21 mouse cellular contexts compared by ENCODE assay signal in genomic region chr13:49042371-49042770, GRCm38 (mm10).
DNase-seq lines count a peak whose midpoint lies in the region; ATAC-seq and TF ChIP-seq lines count a peak whose summit lies in the region.
"Had no signal": no experiment of that assay in that cellular context is flagged by ENCODE, and none has a peak within 500 bp of the region (broad histone marks: within the 10 kb centered on the region; RNA-seq: fewer than 3 reads in every experiment).

No protein-coding gene starts in this region.

- no peaks in the 10 kb centered on the region for H3K27me3 ChIP-seq in cerebellum, adult 2 months (ENCODE audit: control insufficient read depth, insufficient read depth, low read length)
- H3K27me3 ChIP-seq in kidney, adult 2 months (replicated peaks; ENCODE audit: control insufficient read depth, insufficient read depth, low read length), result no peaks in the 10 kb centered on the region
- no peaks in the 10 kb centered on the region for H3K27me3 ChIP-seq in kidney, embryonic 16.5 days (ENCODE audit: insufficient read depth, low read length)
- H3K27me3 ChIP-seq: CH12.LX had no signal

- 81% methylated on average over 15 of the region's 15 CpGs for WGBS in cerebellum, adult 2 months
- 93% methylated on average over 15 of the region's 15 CpGs for WGBS in kidney, adult 2 months
- 91% methylated on average over 15 of the region's 15 CpGs for WGBS in kidney, embryonic 16.5 days

- H3K27ac ChIP-seq in cerebellum, adult 2 months (ENCODE audit: insufficient read depth, low read length), result no peak overlapping the region
- no peak overlapping the region for H3K27ac ChIP-seq in kidney, adult 2 months (ENCODE audit: insufficient read depth, low read depth, low read length)
- H3K27ac ChIP-seq in kidney, embryonic 16.5 days (ENCODE audit: low read length), result no peak overlapping the region

- H3K9me3 ChIP-seq in kidney, embryonic 16.5 days (ENCODE audit: low read length), result no peaks in the 10 kb centered on the region
- H3K9me3 ChIP-seq: G1E had no signal

- H3K9ac ChIP-seq in kidney, embryonic 16.5 days (replicated peaks; ENCODE audit: low read length), result no peak overlapping the region

- no peaks in the 10 kb centered on the region for H3K36me3 ChIP-seq in kidney, adult 2 months (ENCODE audit: control insufficient read depth, insufficient read depth, low read length)
- no peaks in the 10 kb centered on the region for H3K36me3 ChIP-seq in kidney, embryonic 16.5 days (ENCODE audit: insufficient read depth, low read length)
- H3K36me3 ChIP-seq: G1E had no signal

- TF ChIP-seq POLR2A in cerebellum, adult 2 months (IDR thresholded peaks at IDR 0.05; ENCODE audit: borderline replicate concordance, insufficient read depth, low read length), result no peak
- no peak for TF ChIP-seq POLR2A in kidney, adult 2 months (IDR thresholded peaks at IDR 0.05; ENCODE audit: low read depth, low read length)

- TF ChIP-seq CTCF in cerebellum, adult 2 months (IDR thresholded peaks at IDR 0.05; ENCODE audit: borderline replicate concordance, insufficient read depth, low read depth, low read length), result no peak
- no peak for TF ChIP-seq CTCF in kidney, adult 2 months (conservative IDR thresholded peaks at IDR 0.05; ENCODE audit: insufficient read depth, insufficient read length, low read depth, low read length)

- ATAC-seq in kidney, embryonic 16.5 days (ENCODE audit: low FRiP score, low TSS enrichment), result no peak
- ATAC-seq: activated CD4-positive, CD25-positive, alpha-beta regulatory T cell, adult 4 months; CD4-positive, CD25-positive, alpha-beta regulatory T cell, adult 4 months; Patski had no signal

- no peak overlapping the region for H3K4me3 ChIP-seq in cerebellum, adult 2 months (replicated peaks; ENCODE audit: insufficient read depth, low read depth, low read length)
- H3K4me3 ChIP-seq in kidney, adult 2 months (ENCODE audit: insufficient read depth, low read depth, low read length), result no peak overlapping the region
- no peak overlapping the region for H3K4me3 ChIP-seq in kidney, embryonic 16.5 days (ENCODE audit: low read length)

- peak; percentile 41 to 52 for DNase-seq in cerebellum, adult 2 months
- no peak for DNase-seq in cerebellum, adult 9-10 months
- DNase-seq in cerebellum, postnatal 25 days, result peak; percentile 50 to 54
- DNase-seq in cerebellum, postnatal 4 days (ENCODE audit: low spot score in 2 of 2), result no peak
- peak; percentile 29 to 34 for DNase-seq in cerebellum, postnatal 36 days
- no peak for DNase-seq in cerebellum, adult 11-12 months
- DNase-seq in kidney, adult 2 months, result peak; percentile 15
- DNase-seq: adrenal gland, adult 2 months; adrenal gland, adult 8-10 months; adrenal gland, postnatal 10 days; adrenal gland, postnatal 14 days; adrenal gland, postnatal 25 days; adrenal gland, postnatal 36 days; B cell, adult 2 months; cerebellum, adult 11 months had no signal

- no peaks in the 10 kb centered on the region for H3K4me1 ChIP-seq in cerebellum, adult 2 months (ENCODE audit: control insufficient read depth, insufficient read depth, low read length)
- H3K4me1 ChIP-seq in kidney, adult 2 months (ENCODE audit: control insufficient read depth, insufficient read depth, low read length), result no peaks in the 10 kb centered on the region
- no peaks in the 10 kb centered on the region for H3K4me1 ChIP-seq in kidney, embryonic 16.5 days (ENCODE audit: insufficient read depth, low read length)

- H3K4me2 ChIP-seq in kidney, embryonic 16.5 days (replicated peaks; ENCODE audit: low read depth, low read length), result no peak overlapping the region

Comparison
In these comparisons a context has a peak if more than half of its experiments do, and no peak if none do; other contexts are left out.
1. DNase-seq: peak in cerebellum, adult 2 months (2 of 2), cerebellum, postnatal 25 days (2 of 2), cerebellum, postnatal 36 days (2 of 2) and kidney, adult 2 months (single experiment); none in cerebellum, adult 9-10 months (single experiment), cerebellum, postnatal 4 days (0 of 2) and cerebellum, adult 11-12 months (single experiment).